Mouse (Mus musculus): ENCODE data around the gene Btbd35f23. TPM values are rescaled to one million over a fixed set of nuclear protein-coding genes. Genes with fewer than 3 reads are reported as not detected.
"Not testable (repeated sequence)": the region's sequence is repeated elsewhere in the genome, so short reads cannot be mapped to it uniquely, and the experiment has no call there.

The Btbd35f23 gene
- not detected in 2 replicates for polyA plus RNA-seq (2015; fragmentation: Nextera tagmentation; extraction: Ambion mirVana)

DNA sequence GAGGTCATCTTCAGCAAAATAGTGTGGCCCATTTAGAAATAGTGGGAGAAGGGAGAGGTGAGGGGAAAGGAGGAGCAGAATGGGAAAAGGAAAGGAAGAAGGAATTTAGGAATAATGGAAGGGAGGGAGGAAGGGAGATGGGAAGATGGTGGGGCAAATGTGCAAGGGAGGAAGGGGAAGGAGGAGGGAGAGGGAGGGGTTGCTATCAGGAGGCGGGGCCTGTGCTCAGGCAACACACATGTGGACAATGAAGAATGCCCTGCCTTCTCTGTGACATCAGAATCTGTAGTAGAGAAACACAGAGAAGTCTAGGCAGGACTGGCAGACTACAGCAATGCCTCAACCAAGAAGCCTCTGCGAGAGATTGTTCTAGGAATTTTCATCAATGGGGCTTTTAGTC is at the start of gene Btbd35f23:
Gene Btbd35f23, plus strand, starts transcription at position 301 of the 400 bp plus-strand sequence.
- not testable (repeated sequence) for ATAC-seq (ENCODE audit: low FRiP score, low TSS enrichment); H3K4me2 ChIP-seq (replicated peaks; ENCODE audit: low read depth); H3K9ac ChIP-seq (ENCODE audit: low read length); DNase-seq (ENCODE audit: low spot score); H3K4me1 ChIP-seq (replicated peaks; ENCODE audit: control insufficient read depth, insufficient read depth); H3K27me3 ChIP-seq (ENCODE audit: control insufficient read depth, insufficient read depth, low read length); H3K27ac ChIP-seq (replicated peaks); H3K4me3 ChIP-seq (ENCODE audit: low read depth, low read length); H3K36me3 ChIP-seq (ENCODE audit: control insufficient read depth, insufficient read depth, low read length); H3K9me3 ChIP-seq (ENCODE audit: control insufficient read depth, low read length)
- WGBS = 89% methylated on average over 1 of the region's 2 CpGs

Other genes starting within 250 kb of the Btbd35f23 start
- not detected in 2 replicates for gene Btbd35f24, start 119.0 kb downstream of the Btbd35f23 start, polyA plus RNA-seq (2015; fragmentation: Nextera tagmentation; extraction: Ambion mirVana)